Mouse (Mus musculus) neural tube, embryonic 14.5 days (tissue): ENCODE measurements at regions not wholly inside any gene's neighbourhood (a gene's known extent, or its start where the extent isn't known, plus 50 kb on each side); places are given as distances from the start of the nearest gene placed in this dataset.

Experiments
- ATAC-seq: fragments of 200-750 bp; cut with Nextera tagmentation; 2 replicates; pipeline ENCODE4 v1.8.0; 2017; ENCODE audit warnings: low read depth, mild to moderate bottlenecking, moderate TSS enrichment, moderate library complexity
- H3K27ac ChIP-seq: fragments of 300-500 bp; sonication (generic); 2 replicates; pipeline ENCODE4 v1.5.1; 2014; ENCODE audit warnings: low read depth, mild to moderate bottlenecking, control low read depth, low read length, moderate library complexity, mixed read lengths
- H3K27me3 ChIP-seq: fragments of 300-500 bp; sonication (generic); 2 replicates; pipeline ENCODE4 v1.6.1; 2014; ENCODE audit warnings: low read length; ENCODE audit not compliant: control insufficient read depth, insufficient read depth
- H3K36me3 ChIP-seq: fragments of 300-500 bp; sonication (generic); 2 replicates; pipeline ENCODE4 v1.6.1; 2014; ENCODE audit warnings: low read length, mixed read lengths; ENCODE audit not compliant: control insufficient read depth, insufficient read depth
- H3K4me1 ChIP-seq: fragments of 300-500 bp; sonication (generic); 2 replicates; pipeline ENCODE4 v1.6.1; 2014; ENCODE audit warnings: low read length; ENCODE audit not compliant: control insufficient read depth, insufficient read depth
- H3K4me2 ChIP-seq: fragments of 300-500 bp; sonication (generic); 2 replicates; pipeline ENCODE4 v1.6.1; 2014; ENCODE audit warnings: mild to moderate bottlenecking, low read depth, low read length, control low read depth
- H3K4me3 ChIP-seq: fragments of 300-500 bp; sonication (generic); 2 replicates; pipeline ENCODE4 v1.5.1; 2014; ENCODE audit warnings: low read depth, low read length, control low read depth, mixed read lengths
- H3K9ac ChIP-seq: fragments of 300-500 bp; sonication (generic); replicated peaks from 2 replicates; pipeline ENCODE4 v1.6.1; 2014; ENCODE audit warnings: low read depth, mild to moderate bottlenecking, control low read depth, low read length, mixed read lengths
- H3K9me3 ChIP-seq: fragments of 300-500 bp; sonication (generic); 2 replicates; pipeline ENCODE4 v1.6.1; 2016; ENCODE audit warnings: low read length; ENCODE audit not compliant: control insufficient read depth
- WGBS: fragments of 180-500 bp; shearing (Covaris S2); extraction: QIAGEN DNeasy Blood & Tissue Kit; methylation state at CpG from one replicate; pipeline ENCODE4 v1.1.7; 2014; 5-methylcytosine and 5-hydroxymethylcytosine counted together

DNA sequence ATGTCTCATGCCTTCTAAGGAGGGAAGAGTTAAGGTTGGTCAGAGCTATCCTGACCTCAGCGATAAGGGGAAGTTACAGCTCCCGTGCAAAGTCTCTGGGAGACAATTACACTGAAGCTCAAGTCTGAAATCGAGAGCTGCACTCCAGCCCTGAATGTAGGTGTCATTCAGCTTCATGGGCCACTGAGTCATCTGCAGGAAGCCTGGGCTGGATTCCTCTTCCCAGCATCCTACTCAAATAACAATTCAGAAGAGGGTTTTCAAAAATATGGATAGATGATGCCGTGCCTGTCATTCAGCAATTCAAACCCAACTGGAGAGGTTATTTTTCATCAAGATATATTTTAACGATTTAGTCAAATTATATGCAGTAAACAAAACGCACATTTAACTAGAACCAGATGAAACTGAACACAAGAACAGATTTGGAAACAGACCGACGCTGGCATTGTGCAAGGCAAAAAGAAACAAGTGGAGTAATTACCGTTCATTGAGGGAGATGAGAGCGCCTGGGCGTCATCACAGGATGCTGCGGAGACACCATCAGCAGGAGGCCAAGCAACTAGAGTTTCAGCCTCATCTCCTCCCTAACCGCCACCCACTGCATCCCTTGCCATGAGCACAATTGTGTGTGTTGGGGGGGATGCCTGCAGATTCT is 57.8 kb upstream of the Cfap46 start:
- H3K4me2 ChIP-seq, result no peak overlapping the region
- H3K4me3 ChIP-seq, result no peak overlapping the region
- H3K27me3 ChIP-seq, result no peaks in the 10 kb centered on the region
- H3K36me3 ChIP-seq, result no peaks in the 10 kb centered on the region
- no peak overlapping the region for H3K9ac ChIP-seq
- H3K27ac ChIP-seq, result no peak overlapping the region
- ATAC-seq, result no peak
- 36% methylated on average over 13 of the region's 13 CpGs for WGBS
- no peaks in the 10 kb centered on the region for H3K4me1 ChIP-seq
- no peaks in the 10 kb centered on the region for H3K9me3 ChIP-seq

- 0 out of 2 replicates have a peak, but pooled peaks cover 5% of the 10 kb centered on the region for H3K4me1 ChIP-seq
- H3K27ac ChIP-seq, result no peak overlapping the region
- H3K36me3 ChIP-seq, result no peaks in the 10 kb centered on the region
- no peak overlapping the region for H3K4me3 ChIP-seq
- WGBS, result 38% methylated on average over 1 of the region's 1 CpGs
- H3K9ac ChIP-seq, result no peak overlapping the region
- H3K4me2 ChIP-seq, result no peak overlapping the region
- H3K27me3 ChIP-seq, result no peaks in the 10 kb centered on the region
- ATAC-seq, result no peak; the same call in 1 of the 2 replicates
- no peaks in the 10 kb centered on the region for H3K9me3 ChIP-seq
Measured at GRCm38 (mm10) chr7:139746803-139747202, 63.2 kb upstream of the Cfap46 start.

DNA sequence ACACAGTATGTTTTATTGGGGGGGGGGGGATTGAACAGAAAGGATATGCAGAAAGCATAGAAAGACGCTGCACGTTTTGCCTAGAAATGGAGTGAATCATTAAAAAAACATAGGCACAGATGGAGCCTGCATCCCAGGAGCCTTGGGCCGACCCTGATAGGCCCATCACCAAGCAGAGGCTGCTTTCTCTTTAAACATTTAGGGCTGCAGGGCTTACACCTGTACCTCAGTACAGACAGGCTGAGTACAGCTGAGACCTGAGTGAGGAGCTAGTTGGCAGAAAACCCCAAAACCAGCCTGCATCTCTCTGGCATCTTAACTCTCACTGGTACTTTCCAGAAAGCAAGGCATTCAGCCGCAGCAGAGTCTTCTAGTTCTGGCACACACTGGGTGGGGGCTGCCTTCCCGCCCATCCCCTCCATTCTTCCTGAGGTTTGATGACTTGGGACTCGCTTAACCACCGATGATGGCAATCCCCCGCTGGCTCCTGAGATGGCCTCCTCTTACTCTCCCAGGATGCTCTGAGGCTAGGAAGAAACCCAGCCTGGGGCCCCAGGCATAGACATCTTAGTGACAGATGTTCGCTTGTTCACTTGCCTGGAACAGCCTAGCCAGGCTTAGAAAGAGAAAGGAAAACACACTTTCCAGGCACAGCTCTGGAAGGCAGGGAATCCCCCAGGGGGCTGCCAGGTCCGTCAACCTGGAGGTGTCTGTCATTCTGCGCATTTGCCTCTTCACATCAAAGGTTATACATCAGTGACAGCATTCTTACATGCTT is 63.9 kb upstream of the Cfap46 start:
- Histone ChIP-seq H3K27ac (no peak overlapping the region), H3K27me3 (no peaks in the 10 kb centered on the region), H3K9me3 (no peaks in the 10 kb centered on the region), H3K4me1 (0 out of 2 replicates have a peak, but pooled peaks cover 5% of the 10 kb centered on the region), H3K36me3 (no peaks in the 10 kb centered on the region), H3K4me2 (no peak overlapping the region), H3K4me3 (no peak overlapping the region), H3K9ac (no peak overlapping the region)
- ATAC-seq, result peak; percentile 63; the same call in 1 of the 2 replicates
- 47% methylated on average over 11 of the region's 11 CpGs for WGBS

DNA sequence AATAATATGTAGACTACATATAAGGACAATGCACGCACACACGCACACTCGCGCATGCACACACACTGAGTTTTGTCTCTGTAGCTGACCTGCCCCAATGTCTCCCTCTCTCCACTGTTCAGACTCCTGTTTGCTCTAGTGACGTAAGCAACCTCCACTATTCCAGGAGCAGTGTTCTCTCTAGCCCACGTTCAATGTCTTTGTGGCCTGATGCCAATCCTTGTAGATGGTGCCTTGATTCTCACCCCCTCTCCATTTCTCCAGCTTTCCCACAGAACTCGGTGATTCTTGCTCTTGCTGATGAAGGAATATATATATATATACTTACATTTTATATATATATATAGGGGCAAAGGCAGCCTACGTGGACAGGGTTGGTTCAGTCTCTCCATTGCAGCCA is 71.4 kb upstream of the Cfap46 start:
- Histone ChIP-seq H3K4me1 (no peaks in the 10 kb centered on the region), H3K4me3 (no peak overlapping the region), H3K27ac (no peak overlapping the region), H3K36me3 (no peaks in the 10 kb centered on the region), H3K9ac (no peak overlapping the region), H3K9me3 (no peaks in the 10 kb centered on the region), H3K4me2 (no peak overlapping the region), H3K27me3 (no peaks in the 10 kb centered on the region)
- no peak for ATAC-seq
- 93% methylated on average over 8 of the region's 8 CpGs for WGBS

DNA sequence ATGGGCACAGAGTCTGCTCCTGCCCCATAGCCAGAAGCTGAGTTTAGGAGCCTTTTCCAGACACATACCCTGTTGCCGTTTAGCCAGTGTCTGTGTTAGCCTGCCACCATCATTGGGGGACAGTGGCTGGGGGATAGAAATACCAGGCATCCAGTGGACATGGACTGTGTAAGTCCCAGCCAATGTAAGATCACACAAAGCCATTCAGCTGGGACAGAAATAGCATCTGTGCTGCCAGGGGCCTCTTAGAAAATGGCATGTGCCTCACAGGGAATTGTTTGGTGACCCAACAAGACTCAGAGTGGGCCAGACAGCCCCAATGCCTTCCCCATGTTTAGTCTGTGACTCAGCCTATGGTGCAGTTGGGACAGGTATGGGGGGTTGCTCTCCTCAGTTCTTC is 71.5 kb upstream of the Adgra1 start:
- no peaks in the 10 kb centered on the region for H3K4me1 ChIP-seq
- H3K9ac ChIP-seq, result no peak overlapping the region
- no peak for ATAC-seq
- no peak overlapping the region for H3K4me3 ChIP-seq
- no peak overlapping the region for H3K4me2 ChIP-seq
- H3K27me3 ChIP-seq, result no peaks in the 10 kb centered on the region
- no peaks in the 10 kb centered on the region for H3K9me3 ChIP-seq
- WGBS, result 94% methylated on average over 1 of the region's 1 CpGs
- H3K36me3 ChIP-seq, result no peaks in the 10 kb centered on the region
- no peak overlapping the region for H3K27ac ChIP-seq

GRCm38 (mm10) chr7:139763241-139763640 is 70.7 kb upstream of the Adgra1 start:
- no peak overlapping the region for H3K9ac ChIP-seq
- H3K27me3 ChIP-seq, result no peaks in the 10 kb centered on the region
- no peak overlapping the region for H3K4me3 ChIP-seq
- no peaks in the 10 kb centered on the region for H3K36me3 ChIP-seq
- ATAC-seq, result no peak
- H3K27ac ChIP-seq, result no peak overlapping the region
- H3K9me3 ChIP-seq, result no peaks in the 10 kb centered on the region
- WGBS, result 75% methylated on average over 4 of the region's 4 CpGs
- H3K4me1 ChIP-seq, result no peaks in the 10 kb centered on the region
- H3K4me2 ChIP-seq, result no peak overlapping the region

GRCm38 (mm10) chr7:139766296-139766695 is 67.7 kb upstream of the Adgra1 start:
- Histone ChIP-seq H3K4me2 (no peak overlapping the region), H3K9ac (no peak overlapping the region), H3K4me1 (no peaks in the 10 kb centered on the region), H3K27ac (no peak overlapping the region), H3K4me3 (no peak overlapping the region), H3K9me3 (no peaks in the 10 kb centered on the region), H3K27me3 (no peaks in the 10 kb centered on the region), H3K36me3 (no peaks in the 10 kb centered on the region)
- 66% methylated on average over 3 of the region's 3 CpGs for WGBS
- no peak for ATAC-seq

GRCm38 (mm10) chr7:139769167-139769566 is 64.8 kb upstream of the Adgra1 start:
- Histone ChIP-seq H3K9me3 (no peaks in the 10 kb centered on the region), H3K27me3 (no peaks in the 10 kb centered on the region), H3K4me1 (no peaks in the 10 kb centered on the region), H3K4me2 (no peak overlapping the region), H3K9ac (no peak overlapping the region), H3K36me3 (no peaks in the 10 kb centered on the region), H3K27ac (no peak overlapping the region), H3K4me3 (no peak overlapping the region)
- ATAC-seq, result no peak
- WGBS, result 19% methylated on average over 1 of the region's 1 CpGs

GRCm38 (mm10) chr7:139777243-139777642 is 56.7 kb upstream of the Adgra1 start:
- WGBS, result 86% methylated on average over 2 of the region's 2 CpGs
- Histone ChIP-seq H3K27ac (no peak overlapping the region), H3K4me2 (no peak overlapping the region), H3K36me3 (no peaks in the 10 kb centered on the region), H3K4me1 (no peaks in the 10 kb centered on the region), H3K9ac (no peak overlapping the region), H3K27me3 (no peaks in the 10 kb centered on the region), H3K9me3 (no peaks in the 10 kb centered on the region), H3K4me3 (no peak overlapping the region)
- ATAC-seq, result no peak
